Mouse (Mus musculus): ENCODE data around the gene Olfr1299. TPM values are rescaled to one million over a fixed set of nuclear protein-coding genes. Genes with fewer than 3 reads are reported as not detected.

Gene Olfr1299
- not detected in 2 replicates for polyA plus RNA-seq (2015; fragmentation: Nextera tagmentation; extraction: Ambion mirVana)

DNA sequence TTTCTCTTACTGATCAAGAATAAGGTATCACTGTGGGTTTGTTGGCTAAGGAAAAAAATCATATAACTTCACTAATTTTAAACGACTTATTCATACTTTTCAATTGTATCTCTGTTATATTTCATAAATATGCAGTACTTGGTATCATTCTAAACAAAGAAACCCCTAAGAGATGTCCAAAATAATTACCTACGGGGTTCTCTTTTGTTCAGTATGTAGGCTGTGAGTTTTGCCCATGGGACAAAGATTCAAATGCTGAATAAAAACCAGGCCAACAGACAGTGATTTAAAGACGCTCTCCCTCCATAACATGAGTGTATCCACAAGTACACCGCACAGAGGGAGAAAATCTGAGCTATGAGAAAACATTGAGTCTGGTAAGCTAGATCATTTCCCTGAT lies at the start of gene Olfr1299:
Gene Olfr1299, plus strand, starts transcription at position 301 of the 400 bp plus-strand sequence.
- no peak within 1 kb of the TSS for H3K4me3 ChIP-seq (ENCODE audit: low read depth, low read length)
- no peaks in the 10 kb centered on the region for H3K36me3 ChIP-seq (ENCODE audit: control insufficient read depth, insufficient read depth, low read length)
- DNase-seq (ENCODE audit: low spot score) (no peak), ATAC-seq (ENCODE audit: low FRiP score, low TSS enrichment) (no peak)
- H3K27ac ChIP-seq (replicated peaks) = no peak within 1 kb of the TSS
- no peaks in the 10 kb centered on the region for H3K4me1 ChIP-seq (replicated peaks; ENCODE audit: control insufficient read depth, insufficient read depth)
- no peaks in the 10 kb centered on the region for H3K27me3 ChIP-seq (ENCODE audit: control insufficient read depth, insufficient read depth, low read length)
- H3K9me3 ChIP-seq (ENCODE audit: control insufficient read depth, low read length) = no peaks in the 10 kb centered on the region
- H3K9ac ChIP-seq (ENCODE audit: low read length) = no peak within 1 kb of the TSS
- TF ChIP-seq CTCF (IDR thresholded peaks at IDR 0.05; ENCODE audit: low read depth) (no peak), EP300 (optimal IDR thresholded peaks at IDR 0.05) (no peak)
- H3K4me2 ChIP-seq (replicated peaks; ENCODE audit: low read depth) = no peak within 1 kb of the TSS
- WGBS = 75% methylated on average over 4 of the region's 4 CpGs

- H3K4me3 ChIP-seq (ENCODE audit: low read depth, low read length) = no peak within 1 kb of the TSS
- no peak within 1 kb of the TSS for H3K4me2 ChIP-seq (replicated peaks; ENCODE audit: low read depth)
- H3K27ac ChIP-seq (replicated peaks) = no peak within 1 kb of the TSS
- no peak for TF ChIP-seq EP300 (optimal IDR thresholded peaks at IDR 0.05)
- TF ChIP-seq CTCF (IDR thresholded peaks at IDR 0.05; ENCODE audit: low read depth) = no peak
- H3K36me3 ChIP-seq (ENCODE audit: control insufficient read depth, insufficient read depth, low read length) = no peaks in the 10 kb centered on the region
- H3K27me3 ChIP-seq (ENCODE audit: control insufficient read depth, insufficient read depth, low read length) = no peaks in the 10 kb centered on the region
- no peaks in the 10 kb centered on the region for H3K4me1 ChIP-seq (replicated peaks; ENCODE audit: control insufficient read depth, insufficient read depth)
- ATAC-seq (ENCODE audit: low FRiP score, low TSS enrichment) (no peak), DNase-seq (ENCODE audit: low spot score) (no peak)
- no peaks in the 10 kb centered on the region for H3K9me3 ChIP-seq (ENCODE audit: control insufficient read depth, low read length)
- WGBS = 84% methylated on average over 1 of the region's 1 CpGs
- no peak within 1 kb of the TSS for H3K9ac ChIP-seq (ENCODE audit: low read length)
Observed at GRCm38 (mm10) chr2:111626397-111626796, 34.8 kb upstream of the Olfr1299 start, which contains the start of gene Olfr1297. Olfr1297 (minus strand) TSS chr2:111626497.

DNA sequence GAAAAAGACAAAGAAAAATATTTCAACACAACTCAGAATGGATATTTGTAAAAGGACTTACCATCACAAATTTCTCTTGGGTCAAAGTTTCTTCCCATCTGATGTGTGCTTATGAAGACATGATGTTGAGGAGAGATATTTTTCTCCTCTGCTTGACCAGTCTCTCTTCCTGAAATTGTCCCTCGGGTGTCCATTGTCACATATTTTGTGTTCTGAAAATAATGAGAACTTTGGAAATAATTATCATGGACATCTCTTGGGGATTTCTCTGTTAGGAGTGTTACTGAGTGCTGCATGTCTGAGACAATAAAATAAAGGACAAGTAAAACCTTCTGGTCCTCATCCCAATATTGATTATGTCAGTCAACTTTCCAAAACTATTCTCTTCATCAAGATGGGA lies 12.1 kb upstream of the Olfr1299 start, which contains the start of gene Olfr1298:
Gene Olfr1298, minus strand, starts transcription at position 101 of the 400 bp plus-strand sequence.
- no peak for DNase-seq (ENCODE audit: low spot score)
- Histone ChIP-seq H3K4me3 (ENCODE audit: low read depth, low read length) (no peak within 1 kb of the TSS), H3K9me3 (ENCODE audit: control insufficient read depth, low read length) (no peaks in the 10 kb centered on the region), H3K4me2 (replicated peaks; ENCODE audit: low read depth) (no peak within 1 kb of the TSS), H3K36me3 (ENCODE audit: control insufficient read depth, insufficient read depth, low read length) (no peaks in the 10 kb centered on the region), H3K9ac (ENCODE audit: low read length) (no peak within 1 kb of the TSS), H3K27me3 (ENCODE audit: control insufficient read depth, insufficient read depth, low read length) (no peaks in the 10 kb centered on the region), H3K4me1 (replicated peaks; ENCODE audit: control insufficient read depth, insufficient read depth) (no peaks in the 10 kb centered on the region), H3K27ac (replicated peaks) (no peak within 1 kb of the TSS)
- TF ChIP-seq CTCF (IDR thresholded peaks at IDR 0.05; ENCODE audit: low read depth) (no peak), EP300 (optimal IDR thresholded peaks at IDR 0.05) (no peak)
- ATAC-seq (ENCODE audit: low FRiP score, low TSS enrichment) = no peak
- WGBS = 60% methylated on average over 1 of the region's 1 CpGs

Other genes starting within 250 kb of the Olfr1299 start
- gene Olfr1286, start 238.3 kb upstream of the Olfr1299 start, polyA plus RNA-seq (2015; fragmentation: Nextera tagmentation; extraction: Ambion mirVana) = not detected in 2 replicates
- gene Olfr1287, start 212.3 kb upstream of the Olfr1299 start, polyA plus RNA-seq (2015; fragmentation: Nextera tagmentation; extraction: Ambion mirVana) = not detected in 2 replicates
- not detected in 2 replicates for gene Olfr1288, start 187.3 kb upstream of the Olfr1299 start, polyA plus RNA-seq (2015; fragmentation: Nextera tagmentation; extraction: Ambion mirVana)
- not detected in 2 replicates for gene Olfr1289, start 180.6 kb upstream of the Olfr1299 start, polyA plus RNA-seq (2015; fragmentation: Nextera tagmentation; extraction: Ambion mirVana)
- not detected in 2 replicates for gene Olfr1290, start 167.6 kb upstream of the Olfr1299 start, polyA plus RNA-seq (2015; fragmentation: Nextera tagmentation; extraction: Ambion mirVana)
- 0.02 TPM in 1 of 2 replicates, not detected in the other for gene Olfr1291-ps1, start 164.2 kb upstream of the Olfr1299 start, polyA plus RNA-seq (2015; fragmentation: Nextera tagmentation; extraction: Ambion mirVana)
- gene Olfr1293-ps, start 136.2 kb upstream of the Olfr1299 start, polyA plus RNA-seq (2015; fragmentation: Nextera tagmentation; extraction: Ambion mirVana) = not detected in 2 replicates
- gene Olfr1294, start 121.1 kb upstream of the Olfr1299 start, polyA plus RNA-seq (2015; fragmentation: Nextera tagmentation; extraction: Ambion mirVana) = not detected in 2 replicates
- not detected in 2 replicates for gene Olfr1295, start 91.7 kb upstream of the Olfr1299 start, polyA plus RNA-seq (2015; fragmentation: Nextera tagmentation; extraction: Ambion mirVana)
- gene Olfr1297, start 34.9 kb upstream of the Olfr1299 start, polyA plus RNA-seq (2015; fragmentation: Nextera tagmentation; extraction: Ambion mirVana) = not detected in 2 replicates
- not detected in 2 replicates for gene Olfr1298, start 12.2 kb upstream of the Olfr1299 start, polyA plus RNA-seq (2015; fragmentation: Nextera tagmentation; extraction: Ambion mirVana)
- not detected in 2 replicates for gene Olfr1301, start 89.6 kb downstream of the Olfr1299 start, polyA plus RNA-seq (2015; fragmentation: Nextera tagmentation; extraction: Ambion mirVana)
- gene Olfr1302, start 116.0 kb downstream of the Olfr1299 start, polyA plus RNA-seq (2015; fragmentation: Nextera tagmentation; extraction: Ambion mirVana) = not detected in 2 replicates
- gene Olfr1303, start 158.9 kb downstream of the Olfr1299 start, polyA plus RNA-seq (2015; fragmentation: Nextera tagmentation; extraction: Ambion mirVana) = not detected in 2 replicates
- gene Olfr1305, start 215.7 kb downstream of the Olfr1299 start, polyA plus RNA-seq (2015; fragmentation: Nextera tagmentation; extraction: Ambion mirVana) = not detected in 2 replicates